Mouse (Mus musculus): ENCODE measurements around the gene Bag3. TPM values are rescaled to one million over a fixed set of nuclear protein-coding genes. Genes with fewer than 3 reads are reported as not detected.

Gene Bag3
- polyA plus RNA-seq, 1 experiment from 2014 or later: 2.0 TPM

GRCm38 (mm10) chr7:128540111-128540510 is 16.7 kb downstream of the Bag3 start:
- 96% methylated on average over 13 of the region's 13 CpGs for WGBS

GRCm38 (mm10) chr7:128540734-128541133 is 17.3 kb downstream of the Bag3 start:
- no peak for ATAC-seq (replicated peaks)

More at GRCm38 (mm10) chr7:128540111-128540510, 16.7 kb downstream of the Bag3 start:
- Histone ChIP-seq H3K27me3 (replicated peaks) (no peaks in the 10 kb centered on the region), H3K4me3 (no peak overlapping the region), H3K36me3 (replicated peaks) (no peaks in the 10 kb centered on the region), H3K9ac (no peak overlapping the region), H3K27ac (no peak overlapping the region), H3K4me2 (no peak overlapping the region), H3K9me3 (no peaks in the 10 kb centered on the region), H3K4me1 (peaks cover 26% of the 10 kb centered on the region)
- no peak for ATAC-seq (replicated peaks)

GRCm38 (mm10) chr7:128541186-128541585 is 17.8 kb downstream of the Bag3 start:
- H3K4me2 ChIP-seq: no peak overlapping the region
- no peak for ATAC-seq (replicated peaks)
- no peaks in the 10 kb centered on the region for H3K27me3 ChIP-seq (replicated peaks)
- no peak overlapping the region for H3K9ac ChIP-seq
- 64% methylated on average over 9 of the region's 9 CpGs for WGBS
- H3K36me3 ChIP-seq (replicated peaks): no peaks in the 10 kb centered on the region
- no peak overlapping the region for H3K4me3 ChIP-seq
- peaks cover 15% of the 10 kb centered on the region for H3K4me1 ChIP-seq
- no peaks in the 10 kb centered on the region for H3K9me3 ChIP-seq
- no peak overlapping the region for H3K27ac ChIP-seq

More at GRCm38 (mm10) chr7:128540734-128541133, 17.3 kb downstream of the Bag3 start:
- Histone ChIP-seq H3K27ac (no peak overlapping the region), H3K27me3 (replicated peaks) (no peaks in the 10 kb centered on the region), H3K4me1 (peaks cover 20% of the 10 kb centered on the region), H3K9me3 (no peaks in the 10 kb centered on the region), H3K4me3 (no peak overlapping the region), H3K36me3 (replicated peaks) (no peaks in the 10 kb centered on the region), H3K9ac (no peak overlapping the region), H3K4me2 (no peak overlapping the region)
- WGBS: 86% methylated on average over 16 of the region's 16 CpGs

GRCm38 (mm10) chr7:128541771-128542170 is 18.4 kb downstream of the Bag3 start:
- Histone ChIP-seq H3K4me3 (no peak overlapping the region), H3K36me3 (replicated peaks) (no peaks in the 10 kb centered on the region), H3K27me3 (replicated peaks) (no peaks in the 10 kb centered on the region), H3K4me1 (peaks cover 13% of the 10 kb centered on the region), H3K27ac (no peak overlapping the region), H3K9me3 (no peaks in the 10 kb centered on the region), H3K4me2 (no peak overlapping the region), H3K9ac (no peak overlapping the region)
- 81% methylated on average over 17 of the region's 17 CpGs for WGBS
- ATAC-seq (replicated peaks): no peak

- Histone ChIP-seq H3K4me3 (no peak overlapping the region), H3K9ac (no peak overlapping the region), H3K27ac (no peak overlapping the region), H3K4me2 (no peak overlapping the region), H3K27me3 (replicated peaks) (no peaks in the 10 kb centered on the region), H3K4me1 (peaks cover 13% of the 10 kb centered on the region), H3K9me3 (no peaks in the 10 kb centered on the region), H3K36me3 (replicated peaks) (no peaks in the 10 kb centered on the region)
- 67% methylated on average over 4 of the region's 4 CpGs for WGBS
- no peak for ATAC-seq (replicated peaks)
Observed at GRCm38 (mm10) chr7:128542488-128542887, 19.1 kb downstream of the Bag3 start.

- no peak for ATAC-seq (replicated peaks)
- Histone ChIP-seq H3K36me3 (replicated peaks) (no peaks in the 10 kb centered on the region), H3K4me1 (peaks cover 13% of the 10 kb centered on the region), H3K4me3 (no peak overlapping the region), H3K9ac (no peak overlapping the region), H3K9me3 (no peaks in the 10 kb centered on the region), H3K4me2 (no peak overlapping the region), H3K27me3 (replicated peaks) (no peaks in the 10 kb centered on the region), H3K27ac (no peak overlapping the region)
- 75% methylated on average over 14 of the region's 14 CpGs for WGBS
Observed at GRCm38 (mm10) chr7:128543148-128543855, 19.9 kb downstream of the Bag3 start.

- Histone ChIP-seq H3K27ac (no peak overlapping the region), H3K4me3 (no peak overlapping the region), H3K4me1 (peaks cover 14% of the 10 kb centered on the region), H3K4me2 (no peak overlapping the region), H3K27me3 (replicated peaks) (no peaks in the 10 kb centered on the region), H3K9me3 (no peaks in the 10 kb centered on the region), H3K9ac (no peak overlapping the region), H3K36me3 (replicated peaks) (no peaks in the 10 kb centered on the region)
- ATAC-seq (replicated peaks): no peak
- 87% methylated on average over 3 of the region's 3 CpGs for WGBS
Observed at GRCm38 (mm10) chr7:128543961-128544360, 20.5 kb downstream of the Bag3 start.

- Histone ChIP-seq H3K4me1 (peaks cover 21% of the 10 kb centered on the region), H3K27ac (no peak overlapping the region; the same call in 1 of the 2 replicates), H3K4me2 (no peak overlapping the region), H3K9me3 (no peaks in the 10 kb centered on the region), H3K9ac (no peak overlapping the region), H3K27me3 (replicated peaks) (no peaks in the 10 kb centered on the region), H3K4me3 (no peak overlapping the region), H3K36me3 (replicated peaks) (no peaks in the 10 kb centered on the region)
- 68% methylated on average over 7 of the region's 7 CpGs for WGBS
- ATAC-seq (replicated peaks): no peak
Observed at GRCm38 (mm10) chr7:128544566-128545262, 21.3 kb downstream of the Bag3 start.

- WGBS: 93% methylated on average over 8 of the region's 8 CpGs
- no peak for ATAC-seq (replicated peaks)
- Histone ChIP-seq H3K4me1 (peaks cover 35% of the 10 kb centered on the region), H3K4me3 (no peak overlapping the region), H3K4me2 (no peak overlapping the region), H3K9ac (no peak overlapping the region), H3K9me3 (no peaks in the 10 kb centered on the region), H3K36me3 (replicated peaks) (no peaks in the 10 kb centered on the region), H3K27me3 (replicated peaks) (no peaks in the 10 kb centered on the region), H3K27ac (no peak overlapping the region)
Observed at GRCm38 (mm10) chr7:128546031-128546430, 22.6 kb downstream of the Bag3 start.

- 48% methylated on average over 4 of the region's 4 CpGs for WGBS
- H3K27ac ChIP-seq: peak overlapping the region; percentile 80
- no peak for ATAC-seq (replicated peaks)
- no peaks in the 10 kb centered on the region for H3K36me3 ChIP-seq (replicated peaks)
- no peak overlapping the region for H3K9ac ChIP-seq
- no peaks in the 10 kb centered on the region for H3K27me3 ChIP-seq (replicated peaks)
- no peak overlapping the region for H3K4me2 ChIP-seq
- no peak overlapping the region for H3K4me3 ChIP-seq
- no peaks in the 10 kb centered on the region for H3K9me3 ChIP-seq
- H3K4me1 ChIP-seq: peaks cover 38% of the 10 kb centered on the region
Observed at GRCm38 (mm10) chr7:128549137-128549536, 25.7 kb downstream of the Bag3 start.

- Histone ChIP-seq H3K36me3 (replicated peaks) (no peaks in the 10 kb centered on the region), H3K27ac (peak overlapping the region; percentile 80), H3K27me3 (replicated peaks) (no peaks in the 10 kb centered on the region), H3K9ac (no peak overlapping the region), H3K4me2 (peak overlapping the region; percentile 4; the same call in 1 of the 2 replicates), H3K4me1 (peaks cover 32% of the 10 kb centered on the region), H3K4me3 (no peak overlapping the region), H3K9me3 (no peaks in the 10 kb centered on the region)
- 0% methylated on average over 1 of the region's 1 CpGs for WGBS
- peak; percentile 66 for ATAC-seq (replicated peaks)
Observed at GRCm38 (mm10) chr7:128550328-128551086, 27.1 kb downstream of the Bag3 start.

- H3K9me3 ChIP-seq: no peaks in the 10 kb centered on the region
- peaks cover 32% of the 10 kb centered on the region for H3K4me1 ChIP-seq
- no peak overlapping the region for H3K9ac ChIP-seq
- H3K36me3 ChIP-seq (replicated peaks): no peaks in the 10 kb centered on the region
- H3K27me3 ChIP-seq (replicated peaks): no peaks in the 10 kb centered on the region
- 19% methylated on average over 3 of the region's 3 CpGs for WGBS
- no peak overlapping the region for H3K4me3 ChIP-seq
- ATAC-seq (replicated peaks): no peak
- H3K4me2 ChIP-seq: 0 out of 2 replicates have a peak overlapping the region, but pooled peaks have one; percentile 4
- peak overlapping the region; percentile 80 for H3K27ac ChIP-seq
Observed at GRCm38 (mm10) chr7:128551087-128551457, 27.7 kb downstream of the Bag3 start.
